Mouse (Mus musculus): ENCODE data around the gene Gm8020. TPM values are rescaled to one million over a fixed set of nuclear protein-coding genes. Genes with fewer than 3 reads are reported as not detected.

Gm8020 gene
- not detected for total RNA-seq (2023)

GRCm38 (mm10) chr14:42502249-42502648 lies at the start of gene Gm8020:
Gene Gm8020, minus strand, starts transcription at chr14:42502349.

GRCm38 (mm10) chr14:42524182-42524581 lies 22.0 kb upstream of the Gm8020 start, which contains the start of gene Gm8024:
Gene Gm8024, minus strand, starts transcription at chr14:42524282.

GRCm38 (mm10) chr14:42463581-42463980 lies 38.6 kb downstream of the Gm8020 start, which contains the start of gene Gm8011:
Gene Gm8011, plus strand, starts transcription at chr14:42463881.

Other genes starting within 250 kb of the Gm8020 start
- gene Gm17026, start 242.3 kb downstream of the Gm8020 start, total RNA-seq (2023) = not detected
- gene Gm9611, start 205.0 kb downstream of the Gm8020 start, total RNA-seq (2023) = not detected
- not detected for gene Gm7995, start 192.1 kb downstream of the Gm8020 start, total RNA-seq (2023)
- gene Gm8005, start 62.7 kb downstream of the Gm8020 start, total RNA-seq (2023) = not detected
- not detected for gene Gm8011, start 38.5 kb downstream of the Gm8020 start, total RNA-seq (2023)
- not detected for gene Gm8024, start 21.9 kb upstream of the Gm8020 start, total RNA-seq (2023)
- not detected for gene Gm17124, start 97.5 kb upstream of the Gm8020 start, total RNA-seq (2023)
- not detected for gene Gm3633, start 139.6 kb upstream of the Gm8020 start, total RNA-seq (2023)
- gene Gm10378, start 153.6 kb upstream of the Gm8020 start, total RNA-seq (2023) = not detected